Mouse (Mus musculus): ENCODE measurements around the gene Taf8. TPM values are rescaled to one million over a fixed set of nuclear protein-coding genes. Genes with fewer than 3 reads are reported as not detected.

Taf8 gene
- total RNA-seq (2021): 10 to 100 TPM in 1 of 2 experiments, 1 to 10 TPM in 1; 9.6 to 10.0 TPM
- long read RNA-seq, experiment 1, partial matches to known transcripts: 0 of 5 reads
- long read RNA-seq, experiment 1, other reads (novel, unspliced or antisense): 2 of 5 reads
- long read RNA-seq, experiment 2, partial matches to known transcripts: 1 of 7 reads
- long read RNA-seq, experiment 2, other reads (novel, unspliced or antisense): 4 of 7 reads

DNA sequence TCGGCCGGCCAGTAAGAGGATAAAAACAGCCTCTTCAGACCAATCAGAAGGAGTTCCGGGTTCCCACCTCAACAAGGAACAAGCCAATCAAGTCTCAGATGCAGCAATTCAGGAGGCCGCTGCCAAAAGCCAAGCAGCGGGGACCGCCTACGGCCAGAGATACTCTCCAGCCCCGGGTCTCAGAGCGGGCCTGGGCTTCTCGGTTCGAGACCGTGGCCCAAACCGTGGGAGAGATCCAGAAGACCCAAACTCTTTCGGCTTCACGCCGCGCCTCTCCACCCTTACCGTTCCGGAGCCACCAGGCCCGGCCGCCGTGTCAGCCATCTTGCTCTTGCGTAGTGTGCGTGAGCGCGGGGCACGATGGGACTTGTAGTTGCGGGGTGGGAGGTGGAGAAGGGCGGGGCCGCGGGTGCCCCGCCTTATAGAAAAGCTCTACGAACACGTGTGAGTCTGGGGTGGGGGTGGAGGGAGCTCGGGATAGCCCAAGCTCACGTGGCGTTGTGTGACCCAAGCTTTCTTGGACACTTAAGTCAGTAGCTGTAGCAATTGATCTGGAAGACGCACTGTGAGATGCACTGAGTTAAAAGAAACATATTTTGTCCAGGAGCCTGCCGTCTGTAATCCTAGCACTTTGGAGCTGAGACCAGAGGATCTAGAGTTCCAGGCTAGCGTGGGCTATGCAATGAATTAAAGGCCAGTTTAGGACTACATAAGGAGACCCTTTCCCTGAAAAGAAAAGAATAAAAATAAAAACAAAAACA lies at the start of gene Taf8:
Gene Taf8 (minus strand): TSS at position 347 of the 761 bp plus-strand sequence.
- peak; percentile 94 for DNase-seq

DNA sequence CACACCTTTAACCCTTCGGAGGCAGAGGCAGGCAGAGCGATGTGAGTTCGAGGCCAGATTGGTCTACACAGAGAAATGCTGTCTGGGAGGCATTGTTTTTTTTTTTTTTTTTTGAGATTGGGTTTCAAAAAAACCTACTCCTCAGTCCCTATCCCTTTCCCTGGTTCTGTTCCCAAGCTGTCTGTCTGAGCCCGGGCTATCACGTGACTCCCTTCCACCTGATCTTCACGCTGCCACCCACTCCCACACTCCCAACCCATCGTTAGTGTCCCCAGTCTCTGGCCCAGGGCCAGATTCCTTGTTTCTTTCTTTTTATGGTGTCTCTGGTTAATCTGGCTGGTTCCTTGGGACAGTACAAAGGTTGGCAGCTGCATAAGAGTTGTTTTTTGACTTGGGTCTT lies 49.0 kb upstream of the Taf8 start:
- DNase-seq: no peak

- no peak for DNase-seq
These were observed 43.8 kb upstream of the Taf8 start for GRCm38 (mm10) chr17:47545861-47546331.

GRCm38 (mm10) chr17:47545154-47545553 lies 43.1 kb upstream of the Taf8 start:
- DNase-seq: no peak

- no peak for DNase-seq
These were observed 41.1 kb upstream of the Taf8 start for GRCm38 (mm10) chr17:47543051-47543650.

- DNase-seq: peak; percentile 63
These were observed 40.0 kb upstream of the Taf8 start for GRCm38 (mm10) chr17:47542061-47542460.

DNA sequence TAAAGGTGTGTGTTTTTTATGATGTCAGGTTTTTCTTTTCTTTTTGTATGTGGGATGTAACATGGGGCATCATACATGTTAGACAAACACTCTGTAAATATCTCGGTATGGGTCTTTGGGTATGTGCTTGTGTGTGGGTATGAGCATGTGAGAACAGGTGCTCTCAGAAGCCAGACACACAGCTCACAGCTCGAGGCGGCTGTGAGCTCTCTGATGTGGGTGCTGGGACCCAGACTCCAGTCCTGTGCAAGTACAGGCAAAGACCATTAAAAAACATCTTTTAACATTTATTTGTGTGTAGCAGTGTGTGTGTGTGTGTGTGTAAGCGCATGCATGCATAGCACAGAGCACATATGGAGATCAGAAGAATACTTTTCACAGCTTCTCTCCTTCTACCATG lies 37.0 kb upstream of the Taf8 start:
- no peak for DNase-seq

- DNase-seq: no peak
These were observed 36.0 kb upstream of the Taf8 start for GRCm38 (mm10) chr17:47538049-47538448.

- DNase-seq: no peak
These were observed 33.7 kb upstream of the Taf8 start for GRCm38 (mm10) chr17:47535812-47536236.

GRCm38 (mm10) chr17:47533691-47534090 lies 31.6 kb upstream of the Taf8 start:
- DNase-seq: no peak

DNA sequence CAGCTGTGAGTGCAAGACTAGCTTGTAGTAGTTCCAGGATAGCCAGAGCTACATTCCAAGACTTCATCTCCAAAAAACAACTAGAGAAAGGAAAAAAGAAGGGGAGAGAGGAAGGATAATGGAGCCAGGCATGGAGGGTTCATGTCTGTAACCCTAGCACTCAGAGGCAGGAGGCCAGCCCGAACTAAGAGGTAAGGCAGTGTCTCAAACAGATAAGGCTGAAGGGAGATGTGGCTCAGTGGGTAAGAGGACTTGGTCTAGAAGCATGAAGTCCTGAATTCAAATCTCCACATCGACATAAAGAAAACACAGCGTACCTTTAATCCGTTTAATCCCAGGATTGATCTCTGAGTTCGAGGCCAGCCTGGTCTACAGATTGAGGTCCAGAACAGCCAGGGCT lies 30.3 kb upstream of the Taf8 start:
- no peak for DNase-seq

DNA sequence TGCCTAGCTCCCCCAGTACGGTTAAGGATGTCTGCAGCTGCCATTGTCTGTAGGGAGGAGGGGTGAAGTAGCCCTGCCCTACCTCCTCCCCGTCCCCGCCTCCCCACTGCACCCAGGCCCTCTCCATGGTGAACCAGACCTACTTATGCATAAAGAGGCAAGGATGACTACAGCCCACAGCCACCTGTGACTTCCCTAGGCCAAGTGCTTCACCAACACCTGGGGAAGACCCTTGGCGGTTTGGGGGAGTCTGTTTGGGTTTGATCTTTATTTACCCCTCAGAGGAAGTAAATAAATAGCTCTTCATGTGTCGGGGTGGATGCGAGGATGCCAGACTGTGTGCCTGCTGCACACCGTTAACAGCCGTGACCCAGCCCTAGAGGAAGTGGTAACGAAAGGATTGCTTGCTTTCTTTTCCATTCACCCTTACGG lies 29.3 kb upstream of the Taf8 start:
- DNase-seq: peak; percentile 37

DNA sequence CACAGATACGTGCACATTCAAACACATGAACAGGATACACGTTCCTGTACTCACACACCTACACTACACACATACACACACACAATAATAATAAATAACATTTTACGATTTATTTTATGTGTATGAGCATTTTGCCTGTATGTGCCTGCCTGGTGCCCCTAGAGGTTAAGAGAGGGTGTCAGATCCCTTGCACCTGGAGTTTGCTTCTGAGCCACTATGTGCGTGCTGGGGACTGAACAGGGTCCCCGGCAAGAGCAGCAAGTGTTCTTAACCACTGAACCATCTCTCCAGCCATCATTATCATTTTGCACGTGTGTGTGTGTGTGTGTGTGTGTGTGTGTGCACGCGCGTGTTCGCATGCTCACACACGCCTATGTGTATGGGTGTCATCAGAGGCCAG lies 27.5 kb upstream of the Taf8 start:
- DNase-seq: no peak

DNA sequence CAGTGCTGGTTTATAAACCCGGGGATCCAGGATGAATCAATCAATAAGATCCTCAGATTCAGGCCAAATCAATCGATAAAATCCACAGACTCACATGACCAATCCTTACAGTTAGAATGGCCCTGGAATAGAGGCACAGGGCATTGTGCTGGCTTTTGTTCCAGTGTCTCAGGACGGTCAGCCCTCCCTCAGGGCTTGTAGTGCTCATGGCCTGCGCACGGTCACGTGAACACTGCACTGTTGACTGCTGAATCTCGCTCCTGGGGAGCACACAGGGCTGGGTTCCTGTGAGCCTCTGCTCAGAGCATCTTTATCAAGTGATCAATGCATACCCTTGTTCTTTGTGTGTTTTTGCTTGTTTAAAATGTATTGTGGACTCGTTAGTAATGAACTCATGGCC lies 26.8 kb upstream of the Taf8 start:
- DNase-seq: no peak

DNA sequence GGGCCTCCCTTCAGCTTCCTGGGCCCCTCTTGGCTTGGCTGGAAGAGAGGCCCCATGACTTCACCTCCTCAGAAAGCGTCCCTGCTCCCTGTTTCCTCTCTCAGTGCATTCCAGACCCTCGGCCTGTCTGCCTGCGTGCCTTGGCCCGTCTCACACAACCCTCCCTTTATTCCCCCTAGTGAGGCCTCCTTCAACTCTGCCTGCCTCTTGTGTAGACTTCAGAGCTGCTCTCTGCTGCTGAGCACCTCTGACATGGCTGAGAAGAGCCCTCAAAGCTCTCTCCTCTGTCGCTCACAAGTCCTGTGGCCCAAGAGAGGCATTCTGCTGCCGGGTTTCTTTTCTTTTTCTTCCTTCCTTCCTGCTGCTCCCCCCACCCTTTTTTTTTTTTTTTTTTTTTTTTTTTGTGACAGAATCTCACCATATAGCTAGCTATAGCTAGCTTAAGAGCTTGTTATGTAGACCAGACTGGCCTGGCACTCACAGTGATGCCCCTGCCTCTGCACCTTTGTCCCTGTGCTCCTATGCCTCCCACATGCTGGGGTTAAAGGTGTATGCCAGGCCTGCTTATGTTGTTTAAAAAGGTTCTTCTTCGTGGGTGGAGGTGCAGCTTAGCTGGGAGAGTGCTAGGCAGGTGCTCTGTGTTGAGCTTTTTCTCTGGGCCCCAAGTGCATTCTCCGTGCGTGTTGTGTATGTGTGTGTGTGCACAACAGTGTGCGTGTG lies 25.6 kb upstream of the Taf8 start:
- no peak for DNase-seq

DNA sequence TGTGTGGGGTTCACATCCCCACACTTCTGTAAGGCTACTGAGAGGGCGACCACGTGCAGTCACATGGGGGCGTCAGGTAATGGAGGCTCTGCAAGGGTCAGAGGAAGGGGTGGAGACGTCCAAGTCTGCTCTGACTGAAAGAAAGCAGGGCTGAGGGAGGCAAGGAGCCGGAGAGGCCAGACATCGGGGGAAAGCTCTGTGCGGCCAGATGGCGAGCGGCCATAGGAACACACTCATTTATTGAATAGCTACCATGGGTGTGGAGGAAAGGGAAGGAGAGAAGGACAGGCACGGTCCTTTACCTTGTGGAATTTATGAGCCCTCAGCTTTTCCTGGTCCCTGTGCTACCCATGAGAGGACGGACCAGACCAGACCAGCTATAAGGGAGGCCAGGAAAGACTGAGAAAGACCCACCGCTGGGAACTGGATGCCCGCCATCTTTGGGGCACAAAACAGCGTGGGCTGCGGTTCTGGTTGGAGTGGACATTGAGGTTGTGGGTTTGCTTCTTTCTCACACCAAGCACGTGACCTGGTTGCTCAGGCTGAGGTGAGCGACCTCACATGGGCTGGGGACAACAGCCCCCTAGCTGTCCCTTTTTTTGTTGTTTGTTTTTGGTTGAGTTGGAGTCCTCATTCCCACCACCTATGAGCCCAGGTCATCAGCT lies 24.9 kb upstream of the Taf8 start:
- DNase-seq: no peak

- DNase-seq: no peak
These were observed 22.9 kb upstream of the Taf8 start for GRCm38 (mm10) chr17:47524991-47525390.

GRCm38 (mm10) chr17:47524055-47524454 lies 22.0 kb upstream of the Taf8 start:
- no peak for DNase-seq

DNA sequence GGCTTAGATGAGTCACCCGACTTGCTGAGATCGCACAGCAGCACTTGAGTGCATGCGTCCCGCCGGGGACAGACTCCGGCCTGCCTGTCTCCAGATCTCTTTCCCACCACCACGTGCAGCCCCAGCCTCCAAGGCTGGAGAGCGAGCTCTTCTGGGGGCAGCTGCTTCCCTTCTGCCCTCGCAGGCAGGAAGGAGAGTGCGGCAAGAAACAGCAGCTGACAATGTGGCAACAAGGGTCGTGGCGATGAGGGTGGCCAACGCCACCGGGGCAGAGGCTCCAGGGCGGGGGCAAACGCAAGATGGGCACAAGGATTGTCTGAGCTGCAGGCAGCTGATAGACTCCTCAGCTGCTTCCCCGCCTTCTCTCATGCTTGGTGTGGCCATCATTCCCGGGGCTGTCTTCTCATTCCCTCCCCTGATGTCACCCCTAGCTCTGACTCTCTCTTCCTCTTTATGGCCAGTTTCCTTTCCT lies 21.2 kb upstream of the Taf8 start:
- no peak for DNase-seq

GRCm38 (mm10) chr17:47522536-47522935 lies 20.4 kb upstream of the Taf8 start:
- no peak for DNase-seq

- DNase-seq: peak; percentile 69
These were observed 19.6 kb upstream of the Taf8 start for GRCm38 (mm10) chr17:47521551-47522258.

All from gastrocnemius, postnatal 25 days (tissue).